Mouse (Mus musculus): ENCODE data around the gene Rin2.

GRCm38 (mm10) chr2:145661242-145661641 is 13.8 kb upstream of the Rin2 start:
- no peak for TF ChIP-seq CTCF (IDR thresholded peaks at IDR 0.05; ENCODE audit: low read depth)
- TF ChIP-seq EP300 (IDR thresholded peaks at IDR 0.05; ENCODE audit: low read depth) = no peak
